Mouse (Mus musculus): ENCODE results near the gene Lamc3.

Lamc3 gene

GRCm38 (mm10) chr2:31974141-31974808 is 87.2 kb downstream of the Lamc3 start, which contains the start of gene Nup214:
Gene Nup214, plus strand, starts transcription at chr2:31974436.
- peak; percentile 99 for DNase-seq (ENCODE audit: low read depth, low spot score)

- DNase-seq (ENCODE audit: low read depth, low spot score), result no peak
Measured at GRCm38 (mm10) chr2:31974809-31975371, 87.8 kb downstream of the Lamc3 start.

DNA sequence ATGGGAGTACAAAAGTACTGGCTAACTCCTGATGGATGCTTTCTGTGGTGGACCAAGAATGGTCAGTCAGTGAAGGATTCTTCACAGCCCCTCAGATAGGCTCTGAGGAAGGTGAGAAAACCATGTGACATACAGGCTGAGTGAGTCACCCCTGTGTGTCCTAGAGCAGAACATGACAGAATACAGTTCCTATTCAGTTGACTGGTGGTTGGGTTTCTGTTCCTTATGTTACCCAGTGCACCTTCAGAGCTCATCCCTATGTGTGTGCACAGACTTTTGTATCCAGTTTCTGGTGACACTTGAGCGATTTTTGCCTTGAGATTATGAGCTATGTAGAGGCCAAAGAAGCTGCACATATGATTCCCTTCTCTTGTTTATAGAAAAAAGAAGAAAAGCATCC is 100.7 kb downstream of the Lamc3 start:
- DNase-seq (ENCODE audit: low read depth, low spot score), result no peak

GRCm38 (mm10) chr2:31990961-31991360 is 103.9 kb downstream of the Lamc3 start:
- DNase-seq (ENCODE audit: low read depth, low spot score), result no peak

DNA sequence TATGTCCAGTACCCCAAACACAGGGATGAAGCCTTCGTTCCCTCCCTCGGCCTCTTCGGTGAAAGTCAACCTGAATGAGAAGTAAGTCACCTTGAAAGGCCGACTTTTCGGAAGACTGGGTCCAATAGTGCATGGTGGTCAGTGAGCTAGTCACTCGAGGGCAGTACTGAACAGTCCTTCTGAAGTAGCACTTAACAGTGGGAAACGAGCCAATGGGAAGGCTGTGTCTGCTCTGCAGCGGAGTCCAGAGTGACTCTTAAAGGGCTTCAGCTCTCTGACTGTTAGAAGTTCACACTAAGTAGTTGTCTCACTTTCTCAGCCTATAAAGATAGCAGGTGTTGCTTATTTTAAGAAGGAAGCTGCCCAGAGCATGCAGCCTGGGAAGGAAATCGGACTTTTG is 107.8 kb downstream of the Lamc3 start:
- DNase-seq (ENCODE audit: low read depth, low spot score), result no peak

- no peak for DNase-seq (ENCODE audit: low read depth, low spot score)
Measured at GRCm38 (mm10) chr2:31996060-31996459, 109.0 kb downstream of the Lamc3 start.
